Mouse (Mus musculus): ENCODE results near the gene Urah. TPM values are rescaled to one million over a fixed set of nuclear protein-coding genes. Genes with fewer than 3 reads are reported as not detected.

The Urah gene
- polyA plus RNA-seq (2014; fragmentation: Illumina TruSeq; extraction: RNeasy Lipid Tissue Mini Kit (QIAGEN cat#74804); ENCODE audit: low read depth, low replicate concordance): 11.3 TPM

DNA sequence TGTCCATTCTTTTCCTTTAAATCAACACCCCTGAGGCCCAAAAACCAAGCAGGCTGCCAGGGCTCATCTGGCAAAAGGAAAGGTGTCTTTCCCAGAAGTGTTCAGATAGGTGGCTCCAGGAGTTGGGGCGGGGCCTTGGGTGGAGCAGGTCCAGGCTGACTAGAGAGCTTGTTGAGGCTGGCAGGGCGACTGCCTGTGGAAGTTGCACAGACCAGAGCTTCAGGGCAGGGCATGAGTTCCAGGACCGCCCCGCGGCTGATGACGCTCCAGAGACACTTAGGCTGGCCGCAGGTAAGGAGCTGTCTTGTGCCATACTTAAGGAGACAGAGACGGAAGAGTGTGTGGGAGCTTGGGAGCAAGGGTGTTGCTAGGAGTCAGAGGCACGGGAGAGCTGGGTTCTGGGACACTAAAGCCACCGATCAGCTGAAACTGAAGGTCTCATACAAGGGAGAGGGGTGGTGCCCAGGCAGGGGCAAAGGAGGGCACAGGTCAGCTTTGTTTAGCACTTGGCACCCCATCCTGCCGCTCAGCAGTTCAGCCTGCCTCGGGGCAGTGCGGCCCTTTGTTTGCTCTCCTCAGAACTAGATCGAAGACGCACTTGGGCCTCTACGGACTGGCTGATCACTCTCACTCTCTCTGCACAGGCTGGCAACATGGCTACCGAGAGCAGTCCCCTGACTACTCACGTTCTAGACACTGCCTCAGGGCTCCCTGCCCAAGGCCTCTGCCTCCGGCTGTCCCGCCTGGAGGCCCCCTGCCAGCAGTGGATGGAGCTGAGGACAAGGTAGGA lies at the start of gene Urah:
Gene Urah (plus strand): TSS at position 51 of the 790 bp plus-strand sequence.

DNA sequence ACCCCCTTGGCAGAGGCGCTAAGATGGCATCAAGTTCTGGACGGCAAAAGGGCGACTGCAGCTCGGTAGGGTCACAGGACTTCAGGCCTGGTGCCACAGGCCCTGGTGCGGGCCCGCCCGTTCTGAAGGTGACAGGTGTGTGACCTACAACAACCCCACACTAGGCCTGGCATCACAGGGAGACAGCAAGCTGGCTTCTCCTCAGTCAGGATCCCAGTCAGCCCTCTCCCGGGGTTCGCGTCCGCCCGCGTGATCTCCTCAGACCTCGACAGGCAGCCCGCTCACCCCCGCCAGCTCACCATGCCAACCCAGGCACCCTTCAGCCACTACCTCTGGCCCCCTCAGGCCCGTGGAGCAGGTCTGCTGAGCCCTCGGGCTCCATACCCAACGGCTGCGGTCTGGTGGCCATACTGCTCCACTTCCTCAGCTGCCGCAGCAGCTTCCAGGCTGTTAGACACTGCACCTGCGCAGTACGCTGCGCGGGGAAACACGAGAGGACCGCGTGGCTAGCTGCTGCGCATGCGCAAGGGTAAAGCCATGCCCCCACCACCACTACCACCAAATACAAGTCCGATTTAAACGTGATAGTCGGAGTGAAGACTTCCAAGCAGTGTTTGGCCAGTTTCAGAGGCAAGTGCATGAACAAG lies 47.3 kb upstream of the Urah start, which contains the start of gene Syce1:
Gene Syce1 (minus strand): TSS at position 447 of the 647 bp plus-strand sequence.

GRCm38 (mm10) chr7:140821653-140822329 lies 13.0 kb upstream of the Urah start, which contains the start of gene Zfp941:
Gene Zfp941 (minus strand): TSS chr7:140822178.

DNA sequence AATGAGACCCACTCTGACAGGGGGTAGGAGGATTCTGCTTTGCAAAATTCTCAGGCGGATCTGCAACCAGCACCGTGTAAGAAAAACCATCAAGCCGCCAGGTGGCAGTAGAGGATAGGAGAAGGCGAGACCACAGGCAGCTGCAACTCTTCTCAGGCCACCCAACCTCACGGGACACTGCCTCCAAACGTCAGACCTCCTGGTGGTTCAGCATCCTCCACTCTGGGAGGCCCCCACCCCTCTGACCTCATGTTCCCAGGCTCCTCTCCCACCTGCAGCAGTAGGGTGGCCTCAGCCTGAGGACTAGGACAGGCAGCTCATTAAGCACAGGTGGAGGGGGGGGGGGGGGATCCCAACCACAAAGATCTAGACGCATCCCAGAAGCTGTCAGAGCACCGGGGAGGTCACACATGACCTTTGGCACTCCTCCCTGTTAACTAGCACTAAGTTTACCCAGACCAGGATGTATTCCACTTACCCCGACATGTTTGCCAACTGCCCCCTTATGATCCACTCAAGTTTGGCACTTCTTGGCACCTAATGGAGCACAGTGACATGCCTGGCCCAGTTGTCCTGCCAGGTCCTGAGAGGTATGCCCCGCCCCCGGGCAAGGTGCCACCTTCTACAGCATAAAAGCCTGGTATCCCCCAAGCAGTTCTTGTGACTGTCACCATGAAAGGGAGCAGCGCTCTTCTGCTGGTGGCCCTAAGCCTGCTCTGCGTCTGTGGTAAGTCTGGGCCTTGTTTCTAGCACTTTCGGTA lies 10.3 kb downstream of the Urah start, which contains the start of gene Scgb1c1:
Gene Scgb1c1 (plus strand): TSS at position 643 of the 761 bp plus-strand sequence.

GRCm38 (mm10) chr7:140847755-140848580 lies 13.2 kb downstream of the Urah start, which contains the start of gene Odf3:
Gene Odf3 (plus strand): TSS chr7:140847805.

GRCm38 (mm10) chr7:140855860-140856784 lies 21.3 kb downstream of the Urah start, which contains the start of gene Gm45785:
Gene Gm45785 (minus strand): TSS chr7:140856331.

DNA sequence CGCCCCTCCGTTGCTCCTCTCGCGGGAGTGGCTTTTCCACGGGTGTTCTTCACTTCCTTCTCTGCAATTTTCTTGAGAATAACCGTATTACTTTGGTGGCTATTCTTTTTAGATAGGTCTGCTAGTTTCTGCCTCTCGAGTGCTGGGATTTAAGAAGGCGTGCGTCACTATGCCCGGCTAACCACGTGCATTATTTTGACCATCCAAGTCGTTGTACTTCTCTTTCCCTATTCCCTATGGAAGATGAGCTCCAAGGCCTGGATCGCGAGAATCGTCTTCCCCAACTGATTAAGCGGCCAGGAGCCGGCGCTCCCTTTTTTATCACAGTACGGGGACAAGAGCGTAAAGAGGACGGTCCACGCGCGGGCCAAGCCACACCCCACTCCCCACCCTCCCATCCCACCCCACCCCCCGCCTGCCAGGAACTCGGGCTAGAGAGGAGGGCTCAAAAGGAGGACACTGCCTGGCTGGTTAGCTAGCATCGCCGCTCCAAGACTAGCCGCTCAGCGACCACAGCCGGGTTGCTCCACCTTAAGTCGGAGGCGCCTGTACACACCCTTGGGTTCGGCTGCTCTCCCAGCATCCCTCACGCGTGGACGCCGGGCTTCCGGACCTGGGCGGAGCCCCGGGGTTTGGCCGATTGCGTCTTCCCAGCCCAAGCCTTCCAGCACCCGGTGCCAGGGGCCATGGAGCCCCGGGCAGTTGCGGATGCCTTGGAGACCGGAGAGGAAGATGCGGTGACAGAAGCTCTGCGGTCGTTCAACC lies 22.1 kb downstream of the Urah start, which contains the start of gene Ric8a:
Gene Ric8a (plus strand): TSS at position 173 of the 765 bp plus-strand sequence.

GRCm38 (mm10) chr7:140857550-140858505 lies 23.0 kb downstream of the Urah start, which contains the start of gene Bet1l:
Gene Bet1l (minus strand): TSS chr7:140857577.

DNA sequence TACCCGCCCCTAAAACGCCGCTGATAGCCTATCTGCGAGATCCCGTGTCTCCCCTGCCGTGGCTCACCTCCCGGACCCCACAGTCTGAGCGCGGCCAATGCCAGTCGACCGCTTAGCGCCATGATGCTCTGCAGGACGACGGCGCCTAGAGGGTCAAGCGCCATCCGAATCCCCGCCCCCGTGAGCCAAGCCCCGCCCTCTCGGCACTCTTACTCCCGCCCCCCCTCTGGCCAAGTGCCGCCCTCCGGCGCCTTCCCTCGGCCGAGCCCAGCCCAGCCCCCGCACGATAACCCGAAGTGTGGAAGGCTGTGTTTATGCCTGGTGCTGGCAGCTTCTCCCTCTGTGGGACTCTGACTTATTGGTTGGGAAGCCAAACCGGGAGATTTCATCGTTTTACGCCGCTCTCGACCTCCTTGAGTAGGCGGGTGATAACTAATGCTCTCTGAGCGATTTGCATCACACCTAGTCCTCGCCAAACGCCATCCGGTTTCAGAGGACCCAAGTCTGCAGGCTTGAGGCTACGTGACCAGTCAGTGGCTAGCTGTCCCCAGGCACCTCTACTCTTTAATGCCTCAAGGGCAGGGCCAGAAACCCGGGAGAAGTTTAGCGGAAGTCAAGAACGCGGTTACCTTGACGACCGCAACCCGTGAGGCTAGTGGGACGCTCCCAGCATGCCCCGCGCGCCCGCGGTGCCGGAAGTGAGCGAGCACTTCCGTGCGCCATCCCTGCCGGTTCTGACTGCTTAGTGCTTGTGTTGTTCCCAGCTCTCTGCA lies 47.1 kb downstream of the Urah start, which contains the start of the genes Psmd13 and Sirt3:
Gene Psmd13 (plus strand): TSS at position 273 of the 773 bp plus-strand sequence.
Gene Sirt3 (minus strand): TSS at position 614 of the 773 bp plus-strand sequence.

Other genes with a start within 250 kb of the Urah start
- not detected for gene Olfr46, start 233.7 kb upstream of the Urah start, polyA plus RNA-seq (2014; fragmentation: Illumina TruSeq; extraction: RNeasy Lipid Tissue Mini Kit (QIAGEN cat#74804); ENCODE audit: low read depth, low replicate concordance)
- gene Olfr61, start 206.0 kb upstream of the Urah start, polyA plus RNA-seq (2014; fragmentation: Illumina TruSeq; extraction: RNeasy Lipid Tissue Mini Kit (QIAGEN cat#74804); ENCODE audit: low read depth, low replicate concordance): not detected
- not detected for gene Olfr53, start 188.6 kb upstream of the Urah start, polyA plus RNA-seq (2014; fragmentation: Illumina TruSeq; extraction: RNeasy Lipid Tissue Mini Kit (QIAGEN cat#74804); ENCODE audit: low read depth, low replicate concordance)
- gene Olfr539, start 175.1 kb upstream of the Urah start, polyA plus RNA-seq (2014; fragmentation: Illumina TruSeq; extraction: RNeasy Lipid Tissue Mini Kit (QIAGEN cat#74804); ENCODE audit: low read depth, low replicate concordance): not detected
- not detected for gene Olfr45, start 153.1 kb upstream of the Urah start, polyA plus RNA-seq (2014; fragmentation: Illumina TruSeq; extraction: RNeasy Lipid Tissue Mini Kit (QIAGEN cat#74804); ENCODE audit: low read depth, low replicate concordance)
- not detected for gene Olfr541, start 137.8 kb upstream of the Urah start, polyA plus RNA-seq (2014; fragmentation: Illumina TruSeq; extraction: RNeasy Lipid Tissue Mini Kit (QIAGEN cat#74804); ENCODE audit: low read depth, low replicate concordance)
- gene Cyp2e1, start 71.3 kb upstream of the Urah start, polyA plus RNA-seq (2014; fragmentation: Illumina TruSeq; extraction: RNeasy Lipid Tissue Mini Kit (QIAGEN cat#74804); ENCODE audit: low read depth, low replicate concordance): 26.0 TPM
- gene Syce1, start 47.2 kb upstream of the Urah start, polyA plus RNA-seq (2014; fragmentation: Illumina TruSeq; extraction: RNeasy Lipid Tissue Mini Kit (QIAGEN cat#74804); ENCODE audit: low read depth, low replicate concordance): not detected
- gene Zfp941, start 12.8 kb upstream of the Urah start, polyA plus RNA-seq (2014; fragmentation: Illumina TruSeq; extraction: RNeasy Lipid Tissue Mini Kit (QIAGEN cat#74804); ENCODE audit: low read depth, low replicate concordance): 1.5 TPM
- not detected for gene Scgb1c1, start 10.5 kb downstream of the Urah start, polyA plus RNA-seq (2014; fragmentation: Illumina TruSeq; extraction: RNeasy Lipid Tissue Mini Kit (QIAGEN cat#74804); ENCODE audit: low read depth, low replicate concordance)
- gene Odf3, start 12.8 kb downstream of the Urah start, polyA plus RNA-seq (2014; fragmentation: Illumina TruSeq; extraction: RNeasy Lipid Tissue Mini Kit (QIAGEN cat#74804); ENCODE audit: low read depth, low replicate concordance): not detected
- gene Gm45785, start 21.3 kb downstream of the Urah start, polyA plus RNA-seq (2014; fragmentation: Illumina TruSeq; extraction: RNeasy Lipid Tissue Mini Kit (QIAGEN cat#74804); ENCODE audit: low read depth, low replicate concordance): not detected
- 6.9 TPM for gene Ric8a, start 21.9 kb downstream of the Urah start, polyA plus RNA-seq (2014; fragmentation: Illumina TruSeq; extraction: RNeasy Lipid Tissue Mini Kit (QIAGEN cat#74804); ENCODE audit: low read depth, low replicate concordance)
- gene Bet1l, start 22.6 kb downstream of the Urah start, polyA plus RNA-seq (2014; fragmentation: Illumina TruSeq; extraction: RNeasy Lipid Tissue Mini Kit (QIAGEN cat#74804); ENCODE audit: low read depth, low replicate concordance): 3.0 TPM
- gene Psmd13, start 47.0 kb downstream of the Urah start, polyA plus RNA-seq (2014; fragmentation: Illumina TruSeq; extraction: RNeasy Lipid Tissue Mini Kit (QIAGEN cat#74804); ENCODE audit: low read depth, low replicate concordance): 117 TPM
- 8.5 TPM for gene Sirt3, start 47.3 kb downstream of the Urah start, polyA plus RNA-seq (2014; fragmentation: Illumina TruSeq; extraction: RNeasy Lipid Tissue Mini Kit (QIAGEN cat#74804); ENCODE audit: low read depth, low replicate concordance)
- gene Cox8b, start 65.4 kb downstream of the Urah start, polyA plus RNA-seq (2014; fragmentation: Illumina TruSeq; extraction: RNeasy Lipid Tissue Mini Kit (QIAGEN cat#74804); ENCODE audit: low read depth, low replicate concordance): not detected
- 26.6 TPM for gene Nlrp6, start 85.9 kb downstream of the Urah start, polyA plus RNA-seq (2014; fragmentation: Illumina TruSeq; extraction: RNeasy Lipid Tissue Mini Kit (QIAGEN cat#74804); ENCODE audit: low read depth, low replicate concordance)
- gene Pgghg, start 106.4 kb downstream of the Urah start, polyA plus RNA-seq (2014; fragmentation: Illumina TruSeq; extraction: RNeasy Lipid Tissue Mini Kit (QIAGEN cat#74804); ENCODE audit: low read depth, low replicate concordance): 0.82 TPM
- gene Ifitm5, start 115.3 kb downstream of the Urah start, polyA plus RNA-seq (2014; fragmentation: Illumina TruSeq; extraction: RNeasy Lipid Tissue Mini Kit (QIAGEN cat#74804); ENCODE audit: low read depth, low replicate concordance): not detected
- gene Gm45717, start 120.9 kb downstream of the Urah start, polyA plus RNA-seq (2014; fragmentation: Illumina TruSeq; extraction: RNeasy Lipid Tissue Mini Kit (QIAGEN cat#74804); ENCODE audit: low read depth, low replicate concordance): not detected
- 56.8 TPM for gene Ifitm2, start 121.0 kb downstream of the Urah start, polyA plus RNA-seq (2014; fragmentation: Illumina TruSeq; extraction: RNeasy Lipid Tissue Mini Kit (QIAGEN cat#74804); ENCODE audit: low read depth, low replicate concordance)
- gene Ifitm1, start 132.2 kb downstream of the Urah start, polyA plus RNA-seq (2014; fragmentation: Illumina TruSeq; extraction: RNeasy Lipid Tissue Mini Kit (QIAGEN cat#74804); ENCODE audit: low read depth, low replicate concordance): 9.0 TPM
- gene Ifitm3, start 175.8 kb downstream of the Urah start, polyA plus RNA-seq (2014; fragmentation: Illumina TruSeq; extraction: RNeasy Lipid Tissue Mini Kit (QIAGEN cat#74804); ENCODE audit: low read depth, low replicate concordance): 7.6 TPM
- 1.4 TPM for gene Ifitm6, start 182.9 kb downstream of the Urah start, polyA plus RNA-seq (2014; fragmentation: Illumina TruSeq; extraction: RNeasy Lipid Tissue Mini Kit (QIAGEN cat#74804); ENCODE audit: low read depth, low replicate concordance)
- gene Gm17387, start 194.1 kb downstream of the Urah start, polyA plus RNA-seq (2014; fragmentation: Illumina TruSeq; extraction: RNeasy Lipid Tissue Mini Kit (QIAGEN cat#74804); ENCODE audit: low read depth, low replicate concordance): not detected
- gene B4galnt4, start 226.1 kb downstream of the Urah start, polyA plus RNA-seq (2014; fragmentation: Illumina TruSeq; extraction: RNeasy Lipid Tissue Mini Kit (QIAGEN cat#74804); ENCODE audit: low read depth, low replicate concordance): 0.19 TPM
- gene Pkp3, start 243.2 kb downstream of the Urah start, polyA plus RNA-seq (2014; fragmentation: Illumina TruSeq; extraction: RNeasy Lipid Tissue Mini Kit (QIAGEN cat#74804); ENCODE audit: low read depth, low replicate concordance): 0.69 TPM